Mouse (Mus musculus) frontal cortex, postnatal 10 days (tissue): ENCODE data around the gene Gm4922.

Experiments
- DNase-seq, 2 experiments: peaks; one replicate each; pipeline ENCODE4 v3.0.0; 2022; ENCODE audit warnings: low spot score in 2 of 2, mixed read lengths in 1 of 2

Gene Gm4922

GRCm38 (mm10) chr10:18786693-18787092 lies at the start of gene Gm4922:
TSS of gene Gm4922 (minus strand) at chr10:18786793.
- DNase-seq, result no peak

GRCm38 (mm10) chr10:18835684-18836479 lies 49.3 kb upstream of the Gm4922 start:
- DNase-seq, result peak in 1 of 2 experiments; percentile 26

- DNase-seq, result no peak
Measured at GRCm38 (mm10) chr10:18834389-18834788, 47.8 kb upstream of the Gm4922 start.

- DNase-seq, result no peak
Measured at GRCm38 (mm10) chr10:18831823-18832222, 45.2 kb upstream of the Gm4922 start.

GRCm38 (mm10) chr10:18830359-18830758 lies 43.8 kb upstream of the Gm4922 start:
- no peak for DNase-seq

- no peak for DNase-seq
Measured at GRCm38 (mm10) chr10:18827936-18828335, 41.3 kb upstream of the Gm4922 start.

- DNase-seq, result no peak
Measured at GRCm38 (mm10) chr10:18826107-18826506, 39.5 kb upstream of the Gm4922 start.

- no peak for DNase-seq
Measured at GRCm38 (mm10) chr10:18825143-18825542, 38.5 kb upstream of the Gm4922 start.

GRCm38 (mm10) chr10:18816560-18816959 lies 30.0 kb upstream of the Gm4922 start:
- DNase-seq, result peak in 1 of 2 experiments; percentile 14

- no peak for DNase-seq
Measured at GRCm38 (mm10) chr10:18811751-18812150, 25.2 kb upstream of the Gm4922 start.

- DNase-seq, result no peak
Measured at GRCm38 (mm10) chr10:18790063-18790462, 3.5 kb upstream of the Gm4922 start.

GRCm38 (mm10) chr10:18788601-18789000 lies 2.0 kb upstream of the Gm4922 start:
- DNase-seq, result no peak

- no peak for DNase-seq
Measured at GRCm38 (mm10) chr10:18777546-18777945, 9.0 kb downstream of the Gm4922 start.

GRCm38 (mm10) chr10:18772537-18773179 lies 13.9 kb downstream of the Gm4922 start:
- no peak for DNase-seq

GRCm38 (mm10) chr10:18769909-18770308 lies 16.7 kb downstream of the Gm4922 start:
- DNase-seq, result no peak

GRCm38 (mm10) chr10:18760241-18760640 lies 26.4 kb downstream of the Gm4922 start:
- DNase-seq, result no peak

GRCm38 (mm10) chr10:18750057-18750456 lies 36.5 kb downstream of the Gm4922 start:
- DNase-seq, result no peak

GRCm38 (mm10) chr10:18743286-18744142 lies 43.1 kb downstream of the Gm4922 start, which contains the start of gene Arfgef3:
TSS of gene Arfgef3 (minus strand) at chr10:18743949.
- DNase-seq, result peak; percentile 59 to 74

GRCm38 (mm10) chr10:18742086-18742485 lies 44.5 kb downstream of the Gm4922 start:
- DNase-seq, result no peak

- no peak for DNase-seq
Measured at GRCm38 (mm10) chr10:18741024-18741423, 45.6 kb downstream of the Gm4922 start.
